Mouse (Mus musculus) ES-Bruce4 (cell line): Measurements from ENCODE around the gene Fmnl2. TPM values are rescaled to one million over a fixed set of nuclear protein-coding genes. Genes with fewer than 3 reads are reported as not detected.

Experiments
- H3K27ac ChIP-seq: 2 replicates; pipeline ENCODE4 v1.5.1; 2012; ENCODE audit warnings: low read length, inconsistent platforms; ENCODE audit not compliant: insufficient read depth
- H3K27me3 ChIP-seq: 2 replicates; pipeline ENCODE4 v1.6.1; 2012; ENCODE audit warnings: mild to moderate bottlenecking, low read length, inconsistent platforms; ENCODE audit not compliant: control insufficient read depth, poor library complexity, insufficient read depth, severe bottlenecking
- H3K36me3 ChIP-seq: 2 replicates; pipeline ENCODE4 v1.6.1; 2012; ENCODE audit warnings: inconsistent platforms, mild to moderate bottlenecking, low read length, moderate library complexity; ENCODE audit not compliant: control insufficient read depth, poor library complexity, insufficient read depth, severe bottlenecking
- H3K4me1 ChIP-seq: one replicate; pipeline ENCODE4 v1.8.1; 2011; ENCODE audit warnings: low read length; ENCODE audit not compliant: control insufficient read depth, insufficient read depth
- H3K4me3 ChIP-seq: 2 replicates; pipeline ENCODE4 v1.5.1; 2011; ENCODE audit warnings: low read depth, mild to moderate bottlenecking, low read length
- H3K9ac ChIP-seq: 2 replicates; pipeline ENCODE4 v1.6.1; 2012; ENCODE audit warnings: low read depth, mild to moderate bottlenecking, inconsistent platforms; ENCODE audit not compliant: poor library complexity, severe bottlenecking
- H3K9me3 ChIP-seq: replicated peaks from 2 replicates; pipeline ENCODE4 v1.6.1; 2012; ENCODE audit warnings: mild to moderate bottlenecking, low read length, inconsistent platforms; ENCODE audit not compliant: control insufficient read depth, poor library complexity, insufficient read depth, severe bottlenecking
- CTCF ChIP-seq: IDR thresholded peaks from one replicate; pipeline ENCODE4 v1.8.1; 2011; ENCODE audit warnings: low read depth, low read length
- EP300 ChIP-seq: IDR thresholded peaks from 2 replicates; pipeline ENCODE4 v1.6.1; 2011; ENCODE audit warnings: low read depth, low read length; ENCODE audit not compliant: insufficient read depth
- POLR2A ChIP-seq: IDR thresholded peaks from one replicate; pipeline ENCODE4 v1.8.1; 2011; ENCODE audit warnings: low read length; ENCODE audit not compliant: insufficient read depth
- polyA plus RNA-seq: library from polyadenylated mRNA; stranded (reverse); fragments of >200 nt; gene quantifications from 2 replicates; pipeline ENCODE4 v1.2.4, GENCODE M21; 2011; ENCODE audit warnings: low read depth; ENCODE audit not compliant: missing spikeins, insufficient read depth, insufficient read length

The Fmnl2 gene
- polyA plus RNA-seq, 1 experiment: 55.7 TPM

DNA sequence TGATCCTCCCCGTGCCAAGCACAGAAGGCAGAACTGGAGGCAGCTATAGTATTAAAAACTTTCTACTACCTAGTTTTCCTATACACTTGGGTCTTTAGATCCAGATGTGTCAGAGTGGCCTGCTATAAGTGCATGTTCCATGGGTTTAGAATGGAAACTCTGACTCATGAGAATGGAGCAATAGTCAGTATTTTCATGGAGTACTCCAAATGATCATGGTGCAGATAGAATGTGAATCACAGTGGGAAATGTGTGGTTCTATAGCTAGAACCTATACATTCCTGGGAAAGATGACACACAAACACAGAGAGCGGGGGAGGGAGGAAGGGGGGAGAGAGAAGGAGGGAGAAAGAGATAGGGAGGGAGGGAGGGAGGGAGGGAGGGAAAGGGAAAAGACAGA lies 13.8 kb upstream of the Fmnl2 start:
- no peak overlapping the region for H3K4me3 ChIP-seq
- H3K9me3 ChIP-seq: no peaks in the 10 kb centered on the region
- TF ChIP-seq EP300 (no peak), CTCF (no peak), POLR2A (no peak)

DNA sequence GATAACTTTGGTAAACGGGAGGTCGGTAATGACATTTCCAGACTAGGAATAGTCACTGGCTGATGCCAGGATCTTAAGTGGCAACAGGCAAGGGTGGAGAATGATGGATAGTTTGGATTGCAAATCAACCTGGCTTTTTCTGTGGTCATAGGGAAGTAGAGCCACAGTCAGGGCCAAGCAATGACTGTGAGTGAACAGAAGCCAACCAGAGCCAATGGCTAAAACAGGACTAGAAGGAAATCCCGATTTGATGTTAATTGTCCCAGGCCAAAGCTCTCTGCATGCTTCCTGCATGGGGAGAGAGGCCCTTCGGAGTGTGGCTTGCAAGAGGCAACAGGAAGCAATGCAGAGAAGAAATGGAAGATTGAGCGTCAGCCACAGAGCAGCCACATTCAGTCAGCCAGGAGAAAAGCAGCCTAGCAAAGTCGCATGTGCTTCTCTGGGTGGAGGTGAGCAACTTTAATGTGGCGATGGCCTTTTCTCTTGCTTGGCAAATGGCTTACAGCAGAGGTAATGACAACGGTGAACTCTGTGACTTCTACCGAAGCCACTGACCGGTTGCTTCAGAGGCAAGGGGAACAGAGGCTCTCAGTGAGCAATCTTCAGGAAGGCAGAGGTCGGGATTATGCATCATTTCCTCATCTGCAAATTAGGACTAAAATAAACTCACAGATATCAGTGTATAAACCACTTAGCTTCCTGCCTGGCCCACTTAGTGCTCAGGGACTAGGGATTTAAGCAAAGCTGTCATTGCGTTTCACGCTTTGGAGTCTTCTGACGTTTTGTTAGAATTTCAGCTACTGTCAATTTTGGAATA lies 12.5 kb upstream of the Fmnl2 start:
- no peak overlapping the region for H3K27ac ChIP-seq
- no peak overlapping the region for H3K4me3 ChIP-seq
- no peaks in the 10 kb centered on the region for H3K36me3 ChIP-seq
- H3K9ac ChIP-seq: no peak overlapping the region
- no peaks in the 10 kb centered on the region for H3K9me3 ChIP-seq
- H3K4me1 ChIP-seq: no peaks in the 10 kb centered on the region
- TF ChIP-seq EP300 (no peak), CTCF (no peak), POLR2A (no peak)
- H3K27me3 ChIP-seq: no peaks in the 10 kb centered on the region

More for the DNA sequence above, 13.8 kb upstream of the Fmnl2 start:
- H3K36me3 ChIP-seq: no peaks in the 10 kb centered on the region
- H3K27ac ChIP-seq: no peak overlapping the region
- no peak overlapping the region for H3K9ac ChIP-seq
- H3K4me1 ChIP-seq: no peaks in the 10 kb centered on the region
- no peaks in the 10 kb centered on the region for H3K27me3 ChIP-seq

DNA sequence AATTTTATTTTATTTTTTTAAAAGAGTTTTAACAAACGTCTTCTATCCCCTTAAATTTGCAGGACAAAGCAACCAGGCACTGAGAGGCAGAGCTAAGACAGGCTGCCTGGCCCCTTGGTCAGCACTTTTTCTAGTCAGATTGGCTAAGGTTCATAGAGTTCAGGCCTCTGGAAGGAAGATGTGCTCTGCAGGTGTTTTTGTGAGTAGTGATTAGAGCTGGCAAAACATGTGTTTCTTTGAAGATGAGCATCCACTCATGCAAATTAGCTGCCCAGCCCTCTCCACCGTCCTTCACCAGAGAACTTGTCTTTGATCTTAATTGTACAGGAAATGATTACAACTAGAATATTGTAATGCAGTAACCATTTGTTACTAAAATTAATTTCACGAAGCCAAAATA lies 11.2 kb upstream of the Fmnl2 start:
- no peak overlapping the region for H3K9ac ChIP-seq
- no peaks in the 10 kb centered on the region for H3K4me1 ChIP-seq
- H3K4me3 ChIP-seq: no peak overlapping the region
- H3K27me3 ChIP-seq: no peaks in the 10 kb centered on the region
- no peak overlapping the region for H3K27ac ChIP-seq
- H3K9me3 ChIP-seq: no peaks in the 10 kb centered on the region
- TF ChIP-seq POLR2A: no peak
- no peak for TF ChIP-seq CTCF
- TF ChIP-seq EP300: no peak
- H3K36me3 ChIP-seq: no peaks in the 10 kb centered on the region

DNA sequence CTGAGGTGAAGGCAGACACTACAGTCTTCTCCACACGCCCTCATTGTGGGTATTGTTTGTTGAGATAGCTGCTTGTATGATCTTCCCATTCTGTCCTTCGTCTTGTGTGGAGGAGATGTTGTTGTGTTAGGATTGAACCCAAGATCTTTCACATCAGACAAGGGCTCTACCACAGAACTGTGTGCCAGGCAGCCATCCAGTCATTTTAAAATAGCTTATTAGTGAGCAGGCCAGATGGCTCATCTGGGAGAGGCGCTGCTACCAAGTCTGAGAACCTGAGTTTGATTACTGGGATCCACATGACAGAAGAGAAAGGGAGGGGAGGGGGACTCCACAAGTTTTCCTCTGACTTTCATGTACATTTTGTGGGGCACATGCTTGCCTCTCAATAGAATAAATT lies 8.6 kb upstream of the Fmnl2 start:
- Histone ChIP-seq H3K27me3 (no peaks in the 10 kb centered on the region), H3K9ac (no peak overlapping the region), H3K4me3 (no peak overlapping the region), H3K9me3 (no peaks in the 10 kb centered on the region), H3K4me1 (no peaks in the 10 kb centered on the region), H3K36me3 (no peaks in the 10 kb centered on the region), H3K27ac (no peak overlapping the region)
- TF ChIP-seq CTCF: no peak
- TF ChIP-seq EP300: no peak
- no peak for TF ChIP-seq POLR2A

- Histone ChIP-seq H3K4me3 (peak overlapping the region; percentile 94), H3K27me3 (no peaks in the 10 kb centered on the region), H3K9me3 (no peaks in the 10 kb centered on the region), H3K27ac (no peak overlapping the region), H3K9ac (peak overlapping the region; percentile 88), H3K4me1 (no peaks in the 10 kb centered on the region), H3K36me3 (no peaks in the 10 kb centered on the region)
- no peak for TF ChIP-seq POLR2A
- TF ChIP-seq CTCF: no peak
- TF ChIP-seq EP300: no peak
Measured at GRCm38 (mm10) chr2:52858529-52859465, 1.1 kb downstream of the Fmnl2 start.

DNA sequence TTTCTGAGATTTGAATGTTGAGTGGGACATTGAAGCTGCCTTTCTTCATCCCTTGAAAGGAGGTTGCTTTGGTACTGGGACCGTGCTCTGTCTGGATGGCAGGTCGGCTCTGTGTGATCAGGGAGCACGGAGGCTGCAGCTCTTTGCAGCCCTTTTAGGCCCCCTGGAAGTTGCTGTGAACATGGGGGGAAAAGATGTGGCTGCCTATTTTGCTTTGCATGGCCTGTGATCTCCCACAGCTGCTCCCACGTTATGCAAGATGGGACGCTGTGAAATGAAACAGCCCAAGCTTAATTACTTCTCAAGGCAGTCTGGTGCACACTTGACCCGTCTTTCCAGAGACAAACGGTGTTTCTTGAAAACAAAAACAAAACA lies 1.8 kb downstream of the Fmnl2 start:
- Histone ChIP-seq H3K9ac (peak overlapping the region; percentile 88; the same call in 1 of the 2 replicates), H3K4me1 (no peaks in the 10 kb centered on the region), H3K4me3 (no peak overlapping the region), H3K27ac (no peak overlapping the region), H3K36me3 (no peaks in the 10 kb centered on the region), H3K27me3 (no peaks in the 10 kb centered on the region), H3K9me3 (no peaks in the 10 kb centered on the region)
- no peak for TF ChIP-seq CTCF
- TF ChIP-seq EP300: no peak
- no peak for TF ChIP-seq POLR2A
